Mouse (Mus musculus): Measurements from ENCODE around the gene Crk.
"Not testable (repeated sequence)": the region's sequence is repeated elsewhere in the genome, so short reads cannot be mapped to it uniquely, and the experiment has no call there.

Gene Crk

DNA sequence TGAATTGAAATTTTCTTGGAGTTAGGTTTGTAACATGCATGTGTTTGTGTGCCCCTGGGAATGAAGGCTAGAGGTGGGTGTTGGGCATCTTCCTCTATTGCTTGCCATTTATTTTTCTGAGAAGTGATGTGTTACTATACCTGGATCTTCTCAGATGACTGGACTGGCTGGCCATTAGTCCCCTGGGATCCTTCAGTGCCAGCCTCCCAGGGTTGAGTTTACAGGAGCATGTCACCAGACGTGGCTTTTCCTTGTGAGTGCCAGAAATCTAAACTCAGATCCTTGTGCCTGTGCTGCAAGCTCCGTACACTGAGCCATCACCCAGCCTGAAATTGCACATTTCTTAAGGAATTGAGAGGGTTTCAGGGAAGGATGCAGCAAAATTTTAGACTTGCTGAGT, 5.9 kb downstream of the Crk start:
- DNase-seq (ENCODE audit: low spot score in 2 of 2), result no peak

DNA sequence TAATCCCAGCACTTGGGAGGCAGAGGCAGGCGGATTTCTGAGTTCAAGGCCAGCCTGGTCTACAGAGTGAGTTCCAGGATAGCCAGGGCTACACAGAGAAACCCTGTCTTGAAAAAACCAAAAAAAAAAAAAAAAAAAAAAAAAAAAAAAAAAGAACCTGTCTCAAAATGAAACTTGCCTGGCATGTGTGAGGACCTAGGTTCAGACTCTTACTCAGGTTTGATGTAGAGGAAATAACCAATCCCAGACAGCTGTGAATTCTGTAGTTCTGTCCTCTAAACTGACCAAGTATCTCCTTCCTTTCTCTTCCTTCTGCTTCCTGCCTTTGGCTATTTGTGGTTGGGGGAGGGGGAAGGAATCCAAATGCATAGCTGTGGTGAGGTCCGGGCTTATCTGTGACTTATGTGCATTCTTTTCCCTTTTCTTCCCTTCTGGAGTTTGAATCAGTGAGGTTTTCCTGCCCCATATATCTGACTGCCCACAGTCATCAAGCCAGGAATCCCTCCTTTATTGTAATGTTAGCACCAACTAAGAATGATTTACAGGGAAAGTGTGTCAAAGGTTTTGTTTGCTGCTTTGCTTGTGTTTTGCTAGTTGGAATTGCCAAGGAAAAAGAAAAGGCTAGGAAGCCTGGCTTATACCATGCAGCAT, 8.4 kb downstream of the Crk start:
- no peak for DNase-seq (ENCODE audit: low spot score in 2 of 2)

DNA sequence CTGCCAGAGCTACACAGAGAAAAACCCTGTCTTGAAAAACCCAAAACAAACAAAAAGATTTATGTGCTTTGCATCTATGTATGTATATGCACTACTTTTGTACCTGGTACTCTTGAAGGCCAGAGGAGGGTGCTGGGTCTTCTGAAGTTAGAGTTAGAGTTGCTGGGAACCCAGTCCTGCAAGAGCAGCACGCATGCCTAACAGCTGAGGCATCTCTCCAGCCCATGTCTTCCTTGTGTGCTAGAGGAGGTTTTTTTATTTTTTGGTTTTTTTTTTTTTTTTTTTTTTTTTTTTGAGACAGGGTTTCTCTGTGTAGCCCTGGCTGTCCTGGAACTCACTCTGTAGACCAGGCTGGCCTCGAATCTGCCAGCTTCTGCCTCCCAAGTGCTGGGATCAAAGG, 9.1 kb downstream of the Crk start:
- no peak for DNase-seq (ENCODE audit: low spot score in 2 of 2)

DNA sequence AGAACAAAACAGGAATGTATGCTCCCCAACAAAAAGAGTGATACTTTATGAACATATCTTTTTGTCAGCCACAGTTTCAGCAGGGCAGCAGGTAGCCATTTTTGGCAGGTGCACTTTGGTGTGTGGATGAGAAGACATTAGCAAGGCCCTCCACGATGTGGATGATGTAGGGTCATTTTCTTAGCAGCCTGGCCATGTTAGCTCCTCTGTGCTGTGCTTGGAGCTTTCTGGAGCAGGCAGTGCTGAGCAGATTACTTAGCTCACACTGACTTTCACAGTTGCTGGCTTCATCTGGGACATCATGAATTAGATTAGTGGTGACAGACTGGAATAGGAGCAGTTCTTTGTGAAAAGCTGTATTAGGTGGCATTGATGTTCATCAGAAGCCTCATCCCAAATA, 10.9 kb downstream of the Crk start:
- DNase-seq (ENCODE audit: low spot score in 2 of 2), result no peak

DNA sequence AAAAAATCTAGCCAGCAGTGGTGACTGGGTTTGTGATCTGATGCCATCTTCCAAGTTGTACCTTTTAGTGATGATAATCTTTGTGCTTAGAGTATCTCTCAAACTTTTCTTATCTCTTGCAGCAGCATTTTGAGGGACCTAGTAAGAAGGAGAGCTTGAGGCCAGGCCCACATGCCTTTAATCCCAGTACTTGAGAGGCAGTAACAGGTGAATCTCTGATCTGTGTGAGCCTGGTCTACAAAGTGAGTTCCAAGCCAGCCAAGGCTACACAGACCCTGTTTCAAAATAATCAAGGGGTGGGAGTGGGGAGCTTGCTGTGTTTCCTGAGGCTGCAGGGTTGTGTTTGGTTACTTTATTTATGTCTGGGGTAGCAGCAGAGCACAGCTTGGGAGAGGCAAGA, 12.0 kb downstream of the Crk start:
- no peak for DNase-seq (ENCODE audit: low spot score in 2 of 2)

DNA sequence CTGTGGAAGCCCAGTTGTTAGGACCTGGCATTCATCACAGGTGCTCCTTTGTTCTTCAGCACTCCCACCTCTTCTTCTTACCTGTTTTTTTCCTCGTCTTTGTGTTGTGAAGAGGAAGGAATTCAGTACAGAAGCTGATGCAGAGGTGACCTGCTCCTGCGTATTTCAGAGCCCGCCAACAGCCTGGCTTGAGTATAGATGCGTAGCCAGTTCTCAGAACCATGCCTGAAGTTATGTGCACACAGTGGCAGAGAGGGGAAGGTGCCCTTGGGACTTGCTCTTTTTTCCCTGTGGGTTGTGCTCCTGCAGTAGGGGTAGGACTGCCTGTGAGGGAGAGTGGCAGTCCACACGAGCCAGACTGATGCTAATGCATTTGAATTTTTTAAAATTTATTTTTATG, 14.5 kb downstream of the Crk start:
- no peak for DNase-seq (ENCODE audit: low spot score in 2 of 2)

DNA sequence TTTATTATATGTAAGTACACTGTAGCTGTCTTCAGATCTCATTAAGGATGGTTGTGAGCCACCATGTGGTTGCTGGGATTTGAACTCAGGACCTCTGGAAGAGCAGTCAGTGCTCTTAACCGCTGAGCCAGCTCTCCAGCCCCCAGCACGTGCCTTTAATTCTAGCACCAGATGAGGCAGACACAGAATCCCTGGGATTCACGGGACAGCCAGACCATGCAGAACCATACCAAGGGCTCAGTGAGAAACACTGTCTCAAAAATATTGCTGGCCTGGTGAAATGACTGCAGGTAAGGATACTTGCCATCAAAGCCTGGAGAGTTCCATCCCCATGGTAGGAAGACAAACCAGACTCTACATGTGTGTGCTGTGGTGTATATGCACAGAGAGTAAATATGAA, 18.4 kb downstream of the Crk start:
- DNase-seq (ENCODE audit: low spot score in 2 of 2), result not testable (repeated sequence)

DNA sequence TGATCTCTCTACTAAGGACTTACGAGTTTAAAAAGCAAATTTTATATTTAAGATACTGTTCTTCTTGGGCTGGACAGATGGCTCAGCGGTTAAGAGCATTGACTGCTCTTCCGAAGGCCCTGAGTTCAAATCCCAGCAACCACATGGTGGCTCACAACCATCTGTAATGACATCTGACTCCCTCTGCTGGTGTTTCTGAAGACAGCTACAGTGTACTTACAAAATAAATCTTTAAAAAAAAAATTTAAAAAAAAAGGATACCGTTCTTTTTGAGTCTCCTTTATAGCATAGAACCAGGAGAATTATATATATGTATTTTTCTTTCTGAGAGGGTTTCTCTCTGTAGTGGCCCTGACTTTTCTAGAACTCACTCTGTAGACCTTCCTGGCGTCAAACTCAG, 21.5 kb downstream of the Crk start:
- no peak for DNase-seq (ENCODE audit: low spot score in 2 of 2)

DNA sequence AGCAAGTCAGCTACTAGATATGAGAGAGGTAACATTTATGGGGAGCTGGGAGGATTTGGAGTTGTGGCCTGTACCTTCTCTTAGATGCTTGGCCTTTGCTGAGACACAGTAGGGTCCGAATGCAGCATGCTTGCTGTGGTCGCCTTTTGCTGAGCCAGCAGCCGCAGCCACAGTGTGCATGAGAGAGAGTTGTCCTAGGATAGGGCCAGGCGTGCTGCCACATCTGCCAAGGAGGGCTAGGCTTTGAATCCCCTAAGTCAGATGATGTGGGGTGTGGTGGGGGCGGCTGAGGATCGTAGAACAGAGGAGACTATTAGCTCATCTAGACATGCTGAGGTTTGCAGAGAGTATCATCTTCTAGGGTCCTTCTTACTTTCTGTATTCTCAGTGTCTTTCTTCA, 23.7 kb downstream of the Crk start:
- no peak for DNase-seq (ENCODE audit: low spot score in 2 of 2)

DNA sequence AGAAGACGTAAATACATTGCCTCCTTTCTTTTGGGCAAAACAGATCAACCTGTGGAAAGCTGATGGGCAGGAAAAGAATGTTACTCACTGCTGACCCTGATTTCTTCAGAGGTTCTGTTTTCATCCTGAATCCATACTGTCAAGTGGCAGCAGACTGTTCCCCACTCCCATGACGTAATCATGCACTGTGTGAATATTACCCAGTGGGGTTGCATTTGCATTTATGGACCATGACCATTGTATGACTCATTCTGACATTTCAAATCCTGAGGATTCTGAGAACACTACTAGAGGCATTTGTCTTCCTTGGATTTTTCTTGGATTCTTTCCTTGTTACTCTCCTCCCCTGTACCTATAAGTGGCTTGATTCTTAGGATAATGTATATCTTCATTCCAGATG, 24.7 kb downstream of the Crk start:
- no peak for DNase-seq (ENCODE audit: low spot score in 2 of 2)

DNA sequence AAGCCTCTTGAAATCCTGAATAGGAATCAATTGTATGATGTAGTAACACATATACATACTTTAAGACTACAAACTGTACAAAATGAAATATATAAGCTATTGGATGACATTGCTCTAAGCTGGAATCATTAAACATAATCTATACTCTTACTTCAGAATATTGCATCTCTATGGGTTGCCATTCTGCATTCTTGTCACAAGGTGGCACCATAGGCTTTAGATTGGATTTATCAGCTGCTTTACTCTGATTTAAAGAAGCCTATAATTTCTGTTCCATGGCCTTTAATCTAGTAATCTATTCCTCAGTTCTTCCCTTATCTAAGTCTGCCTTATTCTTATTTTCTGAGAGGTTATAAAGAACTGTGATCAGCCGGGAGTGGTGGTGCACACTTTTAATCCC, 34.9 kb downstream of the Crk start:
- no peak for DNase-seq (ENCODE audit: low spot score in 2 of 2)

DNA sequence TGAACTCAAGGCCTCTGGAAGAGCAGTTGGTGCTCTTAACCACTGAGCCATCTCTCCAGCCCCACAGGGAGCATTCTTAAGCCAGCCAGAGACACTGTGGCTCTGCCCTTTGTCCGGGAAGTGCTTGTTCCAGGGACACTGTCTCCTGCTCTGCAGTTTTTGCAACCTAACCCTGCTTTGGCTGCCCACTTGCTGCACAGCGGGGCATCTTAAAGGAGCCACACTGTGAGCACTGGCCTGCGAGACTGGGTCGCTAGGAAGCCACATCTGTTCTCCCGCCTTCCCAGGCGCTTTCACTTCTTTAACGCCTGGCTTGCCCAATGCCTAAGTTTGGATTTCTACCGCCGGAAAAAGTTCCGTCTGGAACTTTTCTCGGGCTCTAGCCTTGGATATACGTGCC, 36.5 kb downstream of the Crk start:
- DNase-seq (ENCODE audit: low spot score in 2 of 2), result no peak

DNA sequence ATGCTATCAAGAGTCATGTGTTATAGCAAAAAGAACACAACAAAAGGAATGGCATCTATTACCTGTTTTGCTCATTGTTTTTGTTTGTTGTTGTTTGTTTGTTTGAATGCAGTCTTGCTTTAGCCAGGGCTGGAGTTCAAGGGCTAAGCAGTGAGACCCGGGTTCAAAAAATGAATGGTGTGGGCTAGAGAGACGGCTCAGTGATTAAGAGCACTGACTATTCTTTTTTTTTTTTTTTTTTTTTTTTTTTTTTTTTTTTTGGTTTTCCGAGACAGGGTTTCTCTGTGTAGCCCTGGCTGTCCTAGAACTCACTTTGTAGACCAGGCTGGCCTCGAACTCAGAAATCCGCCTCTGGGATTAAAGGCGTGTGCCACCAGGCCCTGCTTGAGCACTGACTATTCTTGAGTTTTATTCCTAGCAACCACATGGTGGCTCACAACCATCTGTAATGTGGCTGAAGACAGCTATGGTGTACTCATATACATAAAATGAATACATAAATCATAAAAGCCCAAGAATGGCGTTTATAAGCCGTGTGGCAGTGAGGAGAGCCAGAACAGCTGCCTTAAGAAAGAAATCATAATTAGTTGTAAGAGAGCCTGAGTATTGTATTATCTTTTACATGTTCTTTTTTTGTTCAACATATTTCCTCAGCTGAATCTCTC, 37.7 kb downstream of the Crk start:
- no peak for DNase-seq (ENCODE audit: low spot score in 2 of 2)

DNA sequence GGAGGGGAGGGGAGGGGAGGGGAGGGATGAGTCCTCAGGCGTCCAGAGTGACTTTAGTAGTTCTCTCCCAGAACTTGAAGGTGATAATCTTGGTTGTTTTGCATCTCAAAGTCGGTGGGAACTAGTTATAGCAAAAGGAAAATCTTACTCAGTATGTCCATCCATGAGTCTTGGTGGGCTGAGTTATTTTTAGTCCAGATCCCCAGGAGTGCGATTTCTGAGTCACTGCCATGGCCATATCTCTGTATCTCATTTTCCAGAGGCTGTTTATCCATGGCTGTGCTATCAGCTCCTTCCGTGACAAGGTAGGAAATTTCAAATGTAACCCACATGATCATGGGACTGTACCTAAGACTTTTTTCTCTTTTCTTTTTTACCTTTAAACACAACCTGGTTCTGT, 43.3 kb downstream of the Crk start:
- no peak for DNase-seq (ENCODE audit: low spot score in 2 of 2)

DNA sequence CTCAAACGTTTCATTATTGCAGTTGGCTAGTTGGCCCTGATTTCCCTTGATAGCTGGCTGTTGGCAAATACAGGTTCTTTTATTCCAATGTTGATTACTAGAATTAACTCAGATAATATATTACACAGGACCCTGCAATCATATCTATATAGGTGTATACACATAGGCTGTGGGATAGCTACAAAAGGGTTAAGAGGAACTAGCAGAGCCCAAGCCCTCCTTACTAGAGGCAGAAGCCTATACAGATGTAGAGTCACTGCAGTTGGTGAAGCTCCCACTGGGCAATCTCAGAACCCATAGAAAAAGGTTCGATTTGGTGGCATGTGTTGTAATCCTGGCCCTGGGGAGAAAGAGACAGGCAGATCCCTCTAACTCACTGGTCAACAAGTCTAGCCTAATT, 48.1 kb downstream of the Crk start:
- DNase-seq (ENCODE audit: low spot score in 2 of 2), result no peak

DNA sequence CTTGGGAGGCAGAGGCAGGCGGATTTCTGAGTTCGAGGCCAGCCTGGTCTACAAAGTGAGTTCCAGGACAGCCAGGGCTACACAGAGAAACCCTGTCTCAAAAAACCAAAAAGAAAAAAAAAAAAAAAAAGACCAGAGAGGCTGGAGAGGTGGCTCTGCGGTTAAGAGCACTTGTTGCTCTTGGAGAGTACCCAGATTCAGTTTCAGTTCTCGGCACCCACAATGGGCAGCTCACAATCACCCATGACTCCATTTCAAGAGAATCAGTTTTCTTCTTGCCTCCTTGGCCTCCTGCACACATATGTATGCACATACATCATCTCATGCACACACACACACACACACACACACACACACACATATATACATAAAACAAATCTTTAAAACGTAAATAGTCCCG, 48.6 kb downstream of the Crk start:
- not testable (repeated sequence) for DNase-seq (ENCODE audit: low spot score in 2 of 2)

DNA sequence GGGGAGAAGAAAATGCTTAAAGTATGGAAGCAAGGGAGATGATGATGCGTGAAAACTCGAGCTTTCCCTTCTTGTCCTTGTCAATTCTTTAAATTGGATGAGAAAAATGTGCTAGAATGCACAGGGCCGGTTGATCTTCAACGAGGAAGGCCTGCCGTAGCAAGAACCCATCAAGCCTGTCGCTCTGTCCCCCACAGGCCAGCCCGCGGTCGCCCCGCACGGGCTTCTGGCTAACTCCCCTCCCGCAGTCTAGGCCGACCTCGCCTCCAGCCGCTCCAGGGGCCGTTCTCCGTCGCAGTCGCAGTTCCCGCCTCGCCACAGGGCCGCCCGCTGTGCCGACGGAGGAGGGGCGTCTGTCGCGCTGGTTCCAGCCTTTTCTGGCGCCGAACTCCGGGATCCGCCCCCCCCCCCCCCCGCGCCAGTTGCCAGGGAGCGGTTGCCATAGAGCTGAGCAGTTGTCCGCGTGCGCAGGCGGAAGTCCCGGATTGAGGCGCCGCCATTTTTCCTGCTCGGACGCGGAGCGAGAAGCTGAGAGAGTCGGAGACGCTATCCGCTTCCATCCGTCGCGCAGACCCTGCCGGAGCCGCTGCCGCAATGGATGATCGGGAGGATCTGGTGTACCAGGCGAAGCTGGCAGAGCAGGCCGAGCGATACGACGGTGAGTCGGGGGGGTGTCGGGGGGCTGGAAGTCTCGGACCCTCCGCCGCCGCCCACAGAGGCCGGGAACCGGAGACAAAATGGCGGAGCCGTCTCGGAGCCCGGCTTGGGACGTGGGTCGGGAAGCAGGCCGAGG, 53.6 kb downstream of the Crk start, which contains the start of gene Ywhae:
Gene Ywhae (plus strand): TSS at position 436 of the 793 bp plus-strand sequence.
- peak; percentile 85 to 90 for DNase-seq (ENCODE audit: low spot score in 2 of 2)

DNA sequence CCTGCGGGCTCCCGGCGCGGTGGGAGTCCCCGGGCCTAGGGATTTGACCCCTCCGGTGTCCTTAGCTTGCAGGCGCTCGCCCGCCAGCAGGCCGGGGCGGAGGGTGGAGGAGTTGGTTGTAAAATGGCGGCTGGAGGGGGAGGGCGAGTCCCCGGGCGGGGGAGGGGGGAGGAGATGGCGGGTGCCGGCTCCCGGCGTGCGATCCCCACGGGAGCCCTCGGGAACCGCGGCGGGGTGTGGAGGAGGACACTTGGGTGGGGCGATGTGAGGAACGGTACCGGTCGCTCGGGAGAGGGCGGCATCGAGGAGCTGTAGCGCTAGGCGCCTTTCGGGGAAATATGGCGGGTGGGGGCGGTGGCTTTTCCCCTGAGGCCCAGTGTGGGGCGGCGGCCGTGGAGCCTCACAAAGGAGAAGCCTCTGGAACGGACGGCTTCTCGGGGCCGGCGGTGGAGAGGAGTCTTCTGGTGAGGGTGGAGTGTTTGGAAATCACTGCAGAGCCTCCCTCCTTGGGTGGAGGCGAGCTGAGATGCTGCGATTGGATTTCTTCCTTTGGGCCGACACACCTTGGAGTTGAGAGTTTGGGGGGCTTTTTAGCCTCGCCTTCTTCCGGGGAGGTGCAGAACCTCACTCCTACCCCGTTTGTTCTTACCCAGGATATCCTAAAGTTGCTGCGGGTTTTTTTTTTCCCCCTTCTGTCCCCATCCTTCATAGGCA, 54.3 kb downstream of the Crk start:
- peak in 1 of 2 experiments; percentile 38 for DNase-seq (ENCODE audit: low spot score in 2 of 2)

DNA sequence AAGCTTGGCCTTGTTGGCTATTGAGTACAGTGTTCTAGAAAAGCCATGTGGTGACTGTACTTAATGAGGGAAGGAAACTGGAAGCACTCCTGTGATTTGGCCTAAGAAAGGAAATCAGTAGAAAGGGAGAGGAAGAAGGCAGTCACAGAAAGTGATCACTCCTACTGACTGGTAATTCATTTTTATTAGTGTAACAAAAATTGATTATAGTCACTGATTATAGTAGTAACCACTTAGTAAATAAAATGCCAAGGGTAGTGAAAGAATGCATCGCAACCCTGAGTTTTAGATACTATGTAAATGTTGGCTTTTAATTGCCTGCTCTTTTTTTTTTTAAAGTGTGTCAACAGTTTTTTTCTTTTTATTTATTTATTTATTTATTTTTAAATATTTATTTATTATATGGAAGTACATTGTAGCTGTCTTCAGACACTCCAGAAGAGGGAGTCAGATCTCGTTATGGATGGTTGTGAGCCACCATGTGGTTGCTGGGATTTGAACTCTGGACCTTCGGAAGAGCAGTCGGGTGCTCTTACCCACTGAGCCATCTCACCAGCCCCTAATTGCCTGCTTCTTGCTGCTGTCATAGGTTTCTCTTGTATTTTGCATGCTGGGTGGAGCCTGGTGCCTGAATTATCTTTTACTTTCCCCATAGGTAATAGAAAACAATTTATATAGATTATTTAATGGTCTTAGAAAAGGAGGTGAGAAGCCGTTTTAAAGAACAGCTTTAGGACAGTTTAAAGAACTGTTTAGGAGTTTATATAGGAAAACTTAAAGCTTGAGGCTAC, 56.6 kb downstream of the Crk start:
- no peak for DNase-seq (ENCODE audit: low spot score in 2 of 2)

DNA sequence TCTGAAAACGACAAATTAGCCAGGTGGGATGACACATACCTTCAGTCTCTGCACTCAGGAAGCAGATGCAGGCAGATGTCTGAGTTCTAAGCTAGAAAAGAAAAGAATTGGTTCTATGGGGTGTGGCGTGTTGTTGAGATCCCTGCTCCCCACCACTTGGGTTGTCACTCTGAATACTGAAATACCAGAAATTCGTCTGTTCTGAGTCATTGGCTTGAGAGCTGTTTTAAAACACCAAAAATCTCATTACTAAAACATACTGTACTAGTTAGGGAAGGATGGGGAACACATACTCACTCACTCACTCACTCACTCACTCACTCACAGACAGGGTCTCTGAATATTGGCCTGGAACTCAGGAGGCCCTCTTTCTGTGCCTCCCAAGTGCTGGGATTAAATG, 57.9 kb downstream of the Crk start:
- no peak for DNase-seq (ENCODE audit: low spot score in 2 of 2)

DNA sequence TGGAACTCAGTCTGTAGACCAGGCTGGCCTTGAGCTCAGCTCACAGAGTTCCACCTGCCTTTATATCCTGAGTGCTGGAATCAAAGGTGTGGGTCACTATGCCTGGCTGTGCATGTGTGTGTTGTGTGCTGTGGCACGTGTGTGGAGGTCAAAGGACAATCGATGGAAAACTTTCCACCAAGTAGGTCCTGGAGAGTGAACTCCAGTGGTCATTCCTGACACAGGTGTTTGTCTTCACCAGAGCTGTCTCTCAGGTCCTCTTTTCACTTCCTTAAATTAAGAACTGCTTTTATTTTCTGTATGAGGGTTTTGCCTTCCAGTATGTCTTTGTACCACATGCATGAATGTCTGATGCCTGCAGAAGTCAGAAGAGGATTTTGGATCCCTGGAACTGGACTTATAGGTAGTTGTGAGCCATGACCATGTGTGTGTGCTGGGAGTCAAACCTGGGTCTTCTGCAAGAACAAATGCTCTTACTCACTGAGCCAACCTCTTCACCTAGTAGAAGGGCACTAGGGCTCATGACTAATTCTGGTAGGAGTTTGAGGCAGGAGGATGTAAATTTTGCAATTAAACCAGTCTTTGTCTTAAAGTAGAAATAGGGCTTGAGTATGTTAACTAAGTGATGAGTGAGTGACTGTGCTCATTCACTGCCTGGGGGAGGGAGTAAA, 58.9 kb downstream of the Crk start:
- no peak for DNase-seq (ENCODE audit: low spot score in 2 of 2)
